Mouse (Mus musculus) hindbrain, postnatal 0 days (tissue): ENCODE results near the gene Fut1. TPM values are rescaled to one million over a fixed set of nuclear protein-coding genes. Genes with fewer than 3 reads are reported as not detected.

Experiments used
- ATAC-seq: fragments of 200-750 bp; cut with Nextera tagmentation; 2 replicates; pipeline ENCODE4 v1.8.0; 2017; ENCODE audit warnings: mild to moderate bottlenecking, moderate TSS enrichment, moderate library complexity
- DNase-seq: peaks from one replicate; pipeline ENCODE4 v3.0.0-alpha.2; 2015; ENCODE audit warnings: low spot score
- H3K27ac ChIP-seq: fragments of 300-500 bp; sonication (generic); 2 replicates; pipeline ENCODE4 v1.5.1; 2014; ENCODE audit warnings: mild to moderate bottlenecking
- H3K27me3 ChIP-seq: fragments of 300-500 bp; sonication (generic); 2 replicates; pipeline ENCODE4 v1.6.1; 2014; ENCODE audit warnings: low read length, mixed read lengths; ENCODE audit not compliant: insufficient read depth
- H3K36me3 ChIP-seq: fragments of 300-500 bp; sonication (generic); 2 replicates; pipeline ENCODE4 v1.6.1; 2014; ENCODE audit warnings: low read length, mixed read lengths; ENCODE audit not compliant: insufficient read depth
- H3K4me1 ChIP-seq: fragments of 300-500 bp; sonication (generic); 2 replicates; pipeline ENCODE4 v1.6.1; 2014; ENCODE audit warnings: antibody characterized with exemption, low read length, mixed read lengths; ENCODE audit not compliant: insufficient read depth
- H3K4me2 ChIP-seq: fragments of 300-500 bp; sonication (generic); 2 replicates; pipeline ENCODE4 v1.6.1; 2014; ENCODE audit warnings: low read depth, mild to moderate bottlenecking, low read length, moderate library complexity, mixed read lengths
- H3K4me3 ChIP-seq: fragments of 300-500 bp; sonication (generic); 2 replicates; pipeline ENCODE4 v1.5.1; 2014; ENCODE audit warnings: low read length
- H3K9ac ChIP-seq: fragments of 300-500 bp; sonication (generic); replicated peaks from 2 replicates; pipeline ENCODE4 v1.6.1; 2014; ENCODE audit warnings: mild to moderate bottlenecking, low read length, moderate library complexity, mixed read lengths
- H3K9me3 ChIP-seq: fragments of 300-500 bp; sonication (generic); 2 replicates; pipeline ENCODE4 v1.6.1; 2016; ENCODE audit warnings: low read length, mixed read lengths
- CTCF ChIP-seq: IDR thresholded peaks from 2 replicates; pipeline ENCODE4 v1.5.1; 2016; ENCODE audit warnings: antibody characterized with exemption, control low read depth, low read depth
- WGBS: fragments of 180-500 bp; shearing (Covaris S2); extraction: QIAGEN DNeasy Blood & Tissue Kit; methylation state at CpG from one replicate; pipeline ENCODE4 v1.1.7; 2014; 5-methylcytosine and 5-hydroxymethylcytosine counted together
- polyA plus RNA-seq: library from polyadenylated mRNA; unstranded; fragments of >200 nt; fragmentation: Nextera tagmentation; extraction: Ambion mirVana; gene quantifications from 2 replicates; pipeline ENCODE4 v1.2.1, GENCODE M21; 2015
- total RNA-seq: library from RNA; depleted of rRNA; stranded (reverse); fragments of >200 nt; gene quantifications from 2 replicates; pipeline ENCODE4 v1.2.3, GENCODE M21; 2014

The Fut1 gene
- total and polyA plus RNA-seq, 2 experiments from 2014 or later = not detected

GRCm38 (mm10) chr7:45591880-45592279 lies 25.2 kb upstream of the Fut1 start:
- WGBS = 71% methylated on average over 7 of the region's 7 CpGs

GRCm38 (mm10) chr7:45593118-45593815 lies 23.8 kb upstream of the Fut1 start:
- no peaks in the 10 kb centered on the region for H3K4me1 ChIP-seq
- no peak overlapping the region for H3K9ac ChIP-seq
- H3K36me3 ChIP-seq = no peaks in the 10 kb centered on the region
- no peak overlapping the region for H3K27ac ChIP-seq
- 24% methylated on average over 10 of the region's 10 CpGs for WGBS
- H3K4me3 ChIP-seq = no peak overlapping the region
- no peak for ATAC-seq
- DNase-seq = peak; percentile 82
- no peaks in the 10 kb centered on the region for H3K27me3 ChIP-seq
- TF ChIP-seq CTCF = peak; percentile 91
- no peak overlapping the region for H3K4me2 ChIP-seq
- no peaks in the 10 kb centered on the region for H3K9me3 ChIP-seq

More at GRCm38 (mm10) chr7:45591880-45592279, 25.2 kb upstream of the Fut1 start:
- no peak for TF ChIP-seq CTCF
- Histone ChIP-seq H3K27ac (no peak overlapping the region), H3K4me1 (no peaks in the 10 kb centered on the region), H3K27me3 (no peaks in the 10 kb centered on the region), H3K4me2 (no peak overlapping the region), H3K4me3 (no peak overlapping the region), H3K9me3 (no peaks in the 10 kb centered on the region), H3K36me3 (no peaks in the 10 kb centered on the region), H3K9ac (no peak overlapping the region)
- ATAC-seq (no peak), DNase-seq (no peak)

- H3K27me3 ChIP-seq = no peaks in the 10 kb centered on the region
- no peak overlapping the region for H3K9ac ChIP-seq
- H3K4me3 ChIP-seq = no peak overlapping the region
- no peak overlapping the region for H3K27ac ChIP-seq
- no peak overlapping the region for H3K4me2 ChIP-seq
- H3K4me1 ChIP-seq = no peaks in the 10 kb centered on the region
- DNase-seq (no peak), ATAC-seq (no peak)
- WGBS = 82% methylated on average over 4 of the region's 4 CpGs
- no peak for TF ChIP-seq CTCF
- H3K36me3 ChIP-seq = no peaks in the 10 kb centered on the region
- no peaks in the 10 kb centered on the region for H3K9me3 ChIP-seq
Observed at GRCm38 (mm10) chr7:45595176-45595575, 21.9 kb upstream of the Fut1 start.

DNA sequence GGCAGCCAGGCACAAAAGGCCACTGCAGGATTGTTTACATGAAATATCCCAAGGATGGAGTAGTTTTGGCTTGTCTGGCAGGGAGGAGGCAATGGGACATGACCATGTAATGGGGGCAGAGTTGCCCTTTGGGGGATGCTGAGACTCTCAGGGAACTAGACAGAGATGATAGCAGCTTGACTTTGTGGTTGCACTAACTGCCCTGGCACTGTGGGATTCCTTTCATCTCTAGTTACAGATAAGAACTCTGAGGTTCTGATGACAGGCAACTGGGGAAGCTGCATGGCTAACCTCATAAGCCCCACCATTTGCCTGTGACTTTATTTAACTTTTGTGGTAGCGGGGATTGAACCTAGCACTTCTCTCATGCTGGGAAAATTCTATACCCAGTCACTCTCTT lies 21.0 kb upstream of the Fut1 start:
- no peak for TF ChIP-seq CTCF
- no peaks in the 10 kb centered on the region for H3K9me3 ChIP-seq
- no peak overlapping the region for H3K4me3 ChIP-seq
- no peak for ATAC-seq
- H3K27me3 ChIP-seq = no peaks in the 10 kb centered on the region
- H3K36me3 ChIP-seq = no peaks in the 10 kb centered on the region
- WGBS = 70% methylated on average over 1 of the region's 1 CpGs
- no peaks in the 10 kb centered on the region for H3K4me1 ChIP-seq
- H3K27ac ChIP-seq = no peak overlapping the region
- H3K4me2 ChIP-seq = no peak overlapping the region
- no peak overlapping the region for H3K9ac ChIP-seq
- no peak for DNase-seq

- WGBS = 91% methylated on average over 5 of the region's 5 CpGs
- H3K27ac ChIP-seq = no peak overlapping the region
- H3K4me2 ChIP-seq = no peak overlapping the region
- H3K27me3 ChIP-seq = no peaks in the 10 kb centered on the region
- no peak overlapping the region for H3K4me3 ChIP-seq
- no peak overlapping the region for H3K9ac ChIP-seq
- ATAC-seq (no peak), DNase-seq (no peak)
- no peaks in the 10 kb centered on the region for H3K9me3 ChIP-seq
- TF ChIP-seq CTCF = no peak
- H3K36me3 ChIP-seq = no peaks in the 10 kb centered on the region
- H3K4me1 ChIP-seq = no peaks in the 10 kb centered on the region
Observed at GRCm38 (mm10) chr7:45597013-45597412, 20.1 kb upstream of the Fut1 start.

- Histone ChIP-seq H3K4me3 (no peak overlapping the region), H3K36me3 (no peaks in the 10 kb centered on the region), H3K4me2 (no peak overlapping the region), H3K4me1 (no peaks in the 10 kb centered on the region), H3K27ac (no peak overlapping the region), H3K9ac (no peak overlapping the region), H3K9me3 (no peaks in the 10 kb centered on the region), H3K27me3 (no peaks in the 10 kb centered on the region)
- ATAC-seq (no peak), DNase-seq (no peak)
- WGBS = 74% methylated on average over 6 of the region's 6 CpGs
- TF ChIP-seq CTCF = no peak
Observed at GRCm38 (mm10) chr7:45597527-45597926, 19.6 kb upstream of the Fut1 start.
